Mouse (Mus musculus) E14TG2a.4 (cell line): ENCODE results near the gene Sos2.

ENCODE experiments used
- CTCF ChIP-seq: conservative IDR thresholded peaks from 2 replicates; pipeline ENCODE4 v1.5.1; 2014; ENCODE audit warnings: low read length
- NANOG ChIP-seq: IDR thresholded peaks from 2 replicates; pipeline ENCODE4 v1.6.1; 2014; ENCODE audit warnings: borderline replicate concordance, low read length, mixed read lengths

- TF ChIP-seq CTCF = no peak
- TF ChIP-seq NANOG = no peak
Observed at GRCm38 (mm10) chr12:69674176-69674575, 7.5 kb downstream of the Sos2 start.
